Mouse (Mus musculus) liver, embryonic 12.5 days (tissue): Measurements from ENCODE around the gene Gm10413. TPM values are rescaled to one million over a fixed set of nuclear protein-coding genes. Genes with fewer than 3 reads are reported as not detected.
"Not testable (repeated sequence)": the region's sequence is repeated elsewhere in the genome, so short reads cannot be mapped to it uniquely, and the experiment has no call there.

ENCODE experiments used
- ATAC-seq: fragments of 200-750 bp; cut with Nextera tagmentation; 2 replicates; pipeline ENCODE4 v1.8.0; 2017; ENCODE audit warnings: moderate number of reproducible peaks, mild to moderate bottlenecking, moderate library complexity
- H3K27ac ChIP-seq: fragments of 300-500 bp; sonication (generic); 2 replicates; pipeline ENCODE4 v1.5.1; 2016; ENCODE audit warnings: mild to moderate bottlenecking
- H3K27me3 ChIP-seq: fragments of 300-500 bp; sonication (generic); replicated peaks from 2 replicates; pipeline ENCODE4 v1.6.1; 2016; ENCODE audit warnings: mild to moderate bottlenecking, moderate library complexity
- H3K36me3 ChIP-seq: fragments of 300-500 bp; sonication (generic); 2 replicates; pipeline ENCODE4 v1.6.1; 2016; ENCODE audit warnings: mild to moderate bottlenecking, moderate library complexity
- H3K4me1 ChIP-seq: fragments of 300-500 bp; sonication (generic); 2 replicates; pipeline ENCODE4 v1.6.1; 2016
- H3K4me2 ChIP-seq: fragments of 300-500 bp; sonication (generic); 2 replicates; pipeline ENCODE4 v1.6.1; 2016; ENCODE audit warnings: mild to moderate bottlenecking, moderate library complexity
- H3K4me3 ChIP-seq: fragments of 300-500 bp; sonication (generic); 2 replicates; pipeline ENCODE4 v1.5.1; 2016; ENCODE audit warnings: mild to moderate bottlenecking, moderate library complexity
- H3K9ac ChIP-seq: fragments of 300-500 bp; sonication (generic); 2 replicates; pipeline ENCODE4 v1.6.1; 2016; ENCODE audit warnings: mild to moderate bottlenecking, moderate library complexity
- H3K9me3 ChIP-seq: fragments of 300-500 bp; sonication (generic); replicated peaks from 2 replicates; pipeline ENCODE4 v1.6.1; 2016; ENCODE audit warnings: mild to moderate bottlenecking, moderate library complexity
- WGBS: fragments of 180-500 bp; shearing (Covaris S2); methylation state at CpG from one replicate; pipeline ENCODE4 v1.1.7; 2016; ENCODE audit not compliant: insufficient replicate concordance; 5-methylcytosine and 5-hydroxymethylcytosine counted together
- polyA plus RNA-seq: library from polyadenylated mRNA; unstranded; fragments of >200 nt; fragmentation: Nextera tagmentation; extraction: Ambion mirVana; gene quantifications from 2 replicates; pipeline ENCODE4 v1.2.1, GENCODE M21; 2016

Gm10413 gene
- polyA plus RNA-seq, result not detected in 2 replicates

- H3K4me2 ChIP-seq, H3K9me3 ChIP-seq, H3K9ac ChIP-seq, ATAC-seq, H3K27me3 ChIP-seq, H3K4me3 ChIP-seq, H3K36me3 ChIP-seq, H3K4me1 ChIP-seq, H3K27ac ChIP-seq: not testable (repeated sequence)
- WGBS, result no CpG with 5 or more reads among the region's 2 CpGs
Observed at GRCm38 (mm10) chr14:3394793-3395192, at the start of gene Gm10413. Gene Gm10413 (plus strand): TSS chr14:3395093.

- H3K4me1 ChIP-seq, H3K4me3 ChIP-seq, H3K36me3 ChIP-seq, H3K9me3 ChIP-seq, H3K9ac ChIP-seq, ATAC-seq, H3K27me3 ChIP-seq, H3K27ac ChIP-seq, H3K4me2 ChIP-seq: not testable (repeated sequence)
- no CpG with 5 or more reads among the region's 32 CpGs for WGBS
Observed at GRCm38 (mm10) chr14:3412314-3412713, 17.4 kb downstream of the Gm10413 start, which contains the start of gene Gm10409. Gene Gm10409 (plus strand): TSS chr14:3412614.

DNA sequence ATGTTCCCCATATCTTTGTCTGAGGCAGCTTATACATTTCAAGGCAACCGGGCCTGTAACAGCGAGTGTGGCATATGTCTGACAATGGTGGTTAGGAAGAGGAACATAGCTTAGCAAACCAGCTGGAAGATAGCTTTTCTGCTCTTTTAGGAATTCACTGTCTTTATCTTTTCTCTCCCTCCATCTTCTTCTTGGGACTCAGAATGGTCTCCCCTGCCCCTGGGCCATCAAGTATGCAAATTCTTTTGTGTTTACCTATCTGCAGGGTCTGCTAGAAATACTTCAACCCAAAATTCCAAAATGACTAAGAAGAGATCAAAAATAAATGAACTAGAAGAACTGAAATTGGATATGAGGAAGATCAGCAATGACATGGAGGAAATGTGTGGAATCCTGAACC, 32.9 kb downstream of the Gm10413 start, which contains the start of gene Gm3005:
Gene Gm3005 (plus strand): TSS at position 301 of the 400 bp plus-strand sequence.
- not testable (repeated sequence) for H3K27me3 ChIP-seq, H3K9ac ChIP-seq, H3K36me3 ChIP-seq, H3K4me2 ChIP-seq, H3K9me3 ChIP-seq, H3K4me3 ChIP-seq, H3K4me1 ChIP-seq, ATAC-seq, H3K27ac ChIP-seq
- WGBS, result no CpG with 5 or more reads among the region's 2 CpGs

DNA sequence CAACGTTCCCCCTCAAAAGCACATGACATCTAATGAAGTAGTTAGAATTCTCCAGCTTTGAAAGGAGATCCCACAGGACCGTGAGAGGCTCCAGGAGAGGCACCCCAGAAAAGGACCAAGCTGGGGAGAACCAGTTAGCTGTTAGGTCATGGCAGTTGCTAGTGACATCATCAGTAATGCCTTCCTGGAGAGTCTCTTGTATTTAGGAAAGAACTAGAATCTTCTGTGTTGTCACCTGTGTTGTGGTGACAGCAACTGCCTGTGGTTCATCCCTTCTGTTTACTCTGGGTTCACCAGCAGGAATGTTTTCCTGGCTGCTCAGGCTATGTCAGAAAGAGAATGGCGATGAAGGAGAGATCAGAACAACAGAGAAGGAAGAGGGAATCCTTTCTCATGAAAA, 54.2 kb downstream of the Gm10413 start, which contains the start of gene Gm10408:
Gene Gm10408 (plus strand): TSS at position 301 of the 400 bp plus-strand sequence.
- not testable (repeated sequence) for H3K4me2 ChIP-seq, H3K9me3 ChIP-seq, H3K27me3 ChIP-seq, H3K4me3 ChIP-seq, H3K27ac ChIP-seq, ATAC-seq, H3K36me3 ChIP-seq, H3K9ac ChIP-seq, H3K4me1 ChIP-seq
- WGBS, result no CpG with 5 or more reads among the region's 3 CpGs

Other genes starting within 250 kb of the Gm10413 start
- not detected in 2 replicates for gene Gm5795, start 206.8 kb upstream of the Gm10413 start, polyA plus RNA-seq
- 0.36 and 0.75 TPM in 2 replicates for gene D830030K20Rik, start 186.6 kb upstream of the Gm10413 start, polyA plus RNA-seq
- 0.17 TPM in 1 of 2 replicates, not detected in the other for gene Gm2956, start 62.5 kb upstream of the Gm10413 start, polyA plus RNA-seq
- 0.08 TPM in 1 of 2 replicates, not detected in the other for gene Gm10409, start 17.5 kb downstream of the Gm10413 start, polyA plus RNA-seq
- not detected in 2 replicates for gene Gm3005, start 33.0 kb downstream of the Gm10413 start, polyA plus RNA-seq
- gene Gm10408, start 54.3 kb downstream of the Gm10413 start, polyA plus RNA-seq, result not detected in 2 replicates
- not detected in 2 replicates for gene Gm3012, start 239.4 kb downstream of the Gm10413 start, polyA plus RNA-seq